Mouse (Mus musculus) spleen, adult 12 weeks (tissue): ENCODE results near the gene 0610009B22Rik.
A peak's percentile ranks its signal among the peaks of the same experiment; 100 is the strongest.

Source experiments
- DNase-seq: peaks from one replicate; pipeline ENCODE4 v3.0.0; 2022; ENCODE audit warnings: low spot score

0610009B22Rik gene

DNA sequence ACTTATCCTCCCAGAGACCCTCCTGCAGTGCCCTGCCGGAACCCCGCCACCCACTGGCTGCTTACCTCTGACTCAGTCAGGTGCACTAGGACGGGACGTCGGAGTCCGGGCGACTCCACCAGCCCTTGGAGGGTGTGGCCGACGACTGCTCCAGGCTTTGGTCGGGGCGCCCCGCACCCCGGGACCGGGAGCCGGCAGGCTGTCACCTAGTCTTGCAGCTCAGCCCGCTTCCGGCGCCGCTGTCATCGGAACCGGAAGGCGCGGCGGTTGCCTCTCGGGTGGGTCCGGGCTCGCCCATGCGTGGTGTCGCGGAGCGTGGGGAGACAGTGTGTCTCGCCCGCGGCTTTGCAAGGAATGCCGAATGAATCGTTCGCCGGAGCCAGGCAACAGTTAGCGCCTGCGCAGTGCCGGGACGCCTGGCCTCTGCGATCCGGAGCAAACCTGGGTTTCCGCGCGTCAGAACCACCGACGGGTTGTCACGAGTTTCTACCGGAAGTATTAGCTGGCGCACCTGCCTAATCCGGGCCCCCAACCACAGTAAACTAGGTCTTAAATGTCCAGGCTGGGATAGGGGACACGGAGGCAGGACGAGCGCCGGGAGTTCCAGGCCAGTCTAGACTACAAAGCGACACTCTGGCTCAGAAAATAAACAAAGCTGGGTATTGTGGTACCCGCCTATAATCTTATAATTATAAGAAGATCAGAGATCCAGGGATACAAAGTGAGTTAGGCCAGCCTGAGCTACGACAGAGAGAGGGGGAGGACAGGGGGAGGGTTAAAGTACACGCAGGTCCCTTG, 53.0 kb downstream of the 0610009B22Rik start, which contains the start of gene Rmnd5b:
Gene Rmnd5b (minus strand): TSS at position 372 of the 798 bp plus-strand sequence.
- DNase-seq: peak; percentile 80
